Mouse (Mus musculus): ENCODE measurements around the gene Srpx.

Gene Srpx

DNA sequence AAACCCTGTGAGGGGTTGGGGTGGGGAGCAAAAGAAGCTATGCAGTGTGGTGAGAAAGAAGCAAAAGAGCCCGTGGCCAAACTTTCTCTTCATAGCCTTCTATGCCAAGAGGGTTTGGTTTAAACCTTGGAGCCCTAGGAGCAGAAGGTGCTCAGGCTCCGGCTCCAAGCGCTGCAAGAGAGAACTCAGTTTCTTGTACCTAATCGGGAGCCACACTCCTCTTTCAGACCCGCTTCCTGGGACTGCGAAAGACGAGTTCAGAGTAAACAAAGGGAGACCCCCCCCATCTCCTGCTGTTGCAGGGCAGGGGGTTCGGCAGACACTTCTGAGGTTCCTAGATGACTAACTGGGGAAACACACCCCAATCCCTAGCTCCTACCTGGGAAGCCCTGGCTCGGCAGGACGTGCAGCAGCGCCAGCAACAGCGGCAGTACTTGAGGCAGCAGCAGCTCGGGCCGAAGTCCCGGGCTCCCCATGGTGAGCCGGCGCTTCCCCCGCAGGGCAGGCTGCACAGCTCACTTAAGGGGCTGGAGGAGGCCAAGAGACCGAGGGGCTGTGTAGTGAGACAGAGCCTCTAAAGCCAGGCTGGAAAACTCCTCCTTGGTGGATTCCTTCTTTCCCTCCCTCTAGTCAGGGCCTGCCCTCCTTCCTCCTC, at the start of gene Srpx:
Gene Srpx, minus strand, starts transcription at position 645 of the 655 bp plus-strand sequence.
- no peak for DNase-seq (ENCODE audit: low spot score)

DNA sequence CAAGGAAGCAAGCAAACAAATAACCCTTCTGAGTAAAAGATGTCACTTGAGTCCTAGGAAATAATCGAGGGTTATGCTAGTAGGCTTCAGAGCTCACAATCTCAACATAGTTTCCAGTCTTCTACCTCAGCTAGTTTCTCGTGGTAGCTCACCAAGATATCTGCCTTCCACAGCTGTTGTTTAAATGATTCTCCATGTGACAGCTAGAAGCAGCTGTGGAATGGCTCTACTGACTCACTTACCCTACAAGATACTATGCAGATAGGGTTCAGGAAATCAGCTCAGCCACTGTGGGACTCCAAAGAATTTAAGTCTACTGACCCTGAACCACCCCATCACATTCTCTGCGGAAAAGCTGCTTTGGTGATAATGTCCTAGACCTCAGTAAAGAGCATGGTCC, 34.9 kb upstream of the Srpx start:
- DNase-seq (ENCODE audit: low spot score), result no peak

DNA sequence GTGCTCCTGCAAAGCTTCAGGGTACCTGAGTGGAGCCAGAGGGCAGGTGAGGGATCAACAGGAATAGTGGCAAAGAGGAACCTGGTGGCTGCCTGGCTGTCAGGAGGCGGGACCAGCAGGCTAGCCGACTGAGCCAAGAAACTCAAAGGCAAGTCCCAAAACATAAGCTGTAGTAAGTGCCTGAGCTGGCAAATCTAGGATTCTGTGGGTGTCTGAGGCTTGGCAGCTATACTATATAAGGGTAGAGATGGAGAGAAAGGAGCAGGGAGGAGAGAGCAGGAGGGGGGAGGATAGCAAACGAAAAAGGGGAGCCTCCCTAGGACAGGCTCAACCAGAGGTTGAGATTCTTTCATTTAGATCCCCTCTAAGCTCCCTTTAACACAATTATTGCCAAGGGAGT, 1.7 kb downstream of the Srpx start:
- DNase-seq (ENCODE audit: low spot score), result no peak

DNA sequence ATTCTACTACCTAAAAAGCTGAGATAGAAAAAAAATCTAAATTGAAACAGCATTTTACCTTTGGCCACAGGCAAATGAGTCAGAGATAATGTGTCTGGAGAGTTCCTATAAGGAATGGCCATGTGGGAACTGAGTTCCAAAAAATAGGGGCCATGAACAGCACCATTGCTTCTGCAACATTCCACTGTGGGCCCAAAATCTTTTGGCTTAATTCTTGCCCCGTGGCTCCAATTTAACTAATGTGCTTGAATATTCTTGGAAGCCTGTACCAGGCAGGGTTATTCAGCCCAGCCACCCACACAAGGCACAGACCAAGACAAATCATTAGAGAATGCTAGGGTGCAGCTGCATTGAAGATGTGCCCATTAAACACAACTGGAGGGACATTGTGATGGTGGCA, 6.8 kb downstream of the Srpx start:
- no peak for DNase-seq (ENCODE audit: low spot score)

DNA sequence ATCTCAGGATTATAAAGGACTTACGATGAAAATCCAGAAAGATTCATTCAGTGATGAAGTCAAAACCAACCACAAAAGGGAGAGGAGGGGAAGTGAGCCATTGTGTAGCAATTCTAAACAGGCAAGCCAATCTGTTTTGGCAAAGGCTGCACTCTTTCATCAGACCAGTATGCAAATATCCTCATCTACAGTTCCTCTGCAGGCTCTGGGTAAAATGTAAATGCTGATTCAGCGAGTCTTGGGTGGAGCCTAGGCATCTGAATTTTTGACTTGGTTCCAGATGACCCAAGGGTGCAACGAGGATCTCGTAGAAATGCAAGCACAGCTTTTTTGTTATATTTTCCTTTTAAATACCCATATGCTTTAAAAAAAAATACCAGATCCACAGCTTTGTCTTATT, 9.0 kb downstream of the Srpx start:
- DNase-seq (ENCODE audit: low spot score), result no peak

DNA sequence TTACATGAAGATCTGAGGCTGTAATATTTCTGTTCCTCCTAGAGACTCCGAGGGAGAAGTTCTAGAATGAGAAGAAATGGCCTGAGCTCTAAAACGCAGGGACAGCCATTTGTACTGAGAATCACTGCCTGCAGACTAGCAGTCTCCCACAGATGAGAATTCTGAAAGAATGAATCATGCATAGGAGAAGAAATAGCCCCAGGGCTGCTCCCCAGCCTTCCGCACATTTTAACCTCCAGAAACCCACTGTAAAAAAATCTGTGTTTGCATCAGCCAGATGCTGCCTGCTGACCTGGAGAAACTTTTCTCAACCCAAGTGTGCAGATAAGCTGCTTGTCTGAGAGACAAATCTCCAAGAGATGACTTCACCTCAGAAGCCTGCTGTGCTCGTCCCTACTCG, 12.0 kb downstream of the Srpx start:
- no peak for DNase-seq (ENCODE audit: low spot score)

DNA sequence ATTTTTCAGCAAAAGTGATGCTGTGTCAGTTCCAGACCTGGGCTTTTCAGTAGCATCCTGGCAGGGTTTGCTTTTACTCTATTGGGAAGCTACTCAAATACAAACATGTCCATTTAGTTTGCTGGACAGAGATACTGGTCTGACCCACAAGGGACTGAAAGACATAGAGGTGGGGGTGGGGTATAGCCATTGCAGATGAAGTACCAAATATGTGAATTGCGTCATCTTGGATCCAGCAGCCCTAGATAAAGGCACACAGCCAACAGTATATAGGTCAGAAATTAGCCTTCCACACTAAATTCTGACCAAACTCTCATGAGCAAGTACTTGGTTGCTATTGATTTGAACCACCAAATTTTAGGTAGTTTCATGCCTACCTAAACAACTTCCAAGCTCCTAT, 14.8 kb downstream of the Srpx start:
- no peak for DNase-seq (ENCODE audit: low spot score)

DNA sequence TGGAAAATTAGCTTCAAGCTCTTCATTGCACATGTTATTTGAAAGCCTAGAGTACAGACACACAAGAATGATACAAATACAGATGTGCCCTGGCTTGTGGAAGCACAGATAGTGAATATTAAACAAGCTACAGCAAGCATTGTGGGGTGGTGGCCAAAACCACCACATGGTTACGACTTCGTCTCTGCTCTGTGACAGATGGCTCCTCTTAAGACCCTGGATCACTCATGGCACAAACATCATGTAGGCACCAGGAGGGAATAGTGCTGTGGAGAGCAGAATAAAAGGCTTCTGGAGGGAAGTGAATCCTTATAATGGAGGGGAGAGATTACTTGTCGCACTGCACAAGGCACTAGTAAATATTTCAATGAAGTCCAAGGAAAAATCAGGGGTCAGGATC, 21.7 kb downstream of the Srpx start:
- DNase-seq (ENCODE audit: low spot score), result no peak

DNA sequence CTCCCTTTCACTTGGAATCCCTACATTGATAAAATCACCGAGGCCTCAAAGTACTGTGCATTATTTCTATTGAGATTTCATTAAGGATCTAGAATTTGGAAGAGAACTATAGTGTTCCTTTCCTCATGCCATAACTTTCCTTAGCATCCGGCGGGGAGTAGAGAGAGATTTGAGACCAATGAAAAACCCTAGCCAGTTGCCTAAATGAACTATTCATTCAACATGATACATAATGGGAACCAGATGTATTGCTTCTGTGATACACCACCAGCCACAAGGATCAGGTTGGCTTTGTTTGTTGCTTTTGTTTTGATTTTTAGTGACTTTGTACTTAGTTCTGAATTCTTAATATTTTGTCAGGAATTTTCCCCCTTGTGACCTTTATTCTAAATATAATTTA, 37.1 kb downstream of the Srpx start:
- DNase-seq (ENCODE audit: low spot score), result no peak

DNA sequence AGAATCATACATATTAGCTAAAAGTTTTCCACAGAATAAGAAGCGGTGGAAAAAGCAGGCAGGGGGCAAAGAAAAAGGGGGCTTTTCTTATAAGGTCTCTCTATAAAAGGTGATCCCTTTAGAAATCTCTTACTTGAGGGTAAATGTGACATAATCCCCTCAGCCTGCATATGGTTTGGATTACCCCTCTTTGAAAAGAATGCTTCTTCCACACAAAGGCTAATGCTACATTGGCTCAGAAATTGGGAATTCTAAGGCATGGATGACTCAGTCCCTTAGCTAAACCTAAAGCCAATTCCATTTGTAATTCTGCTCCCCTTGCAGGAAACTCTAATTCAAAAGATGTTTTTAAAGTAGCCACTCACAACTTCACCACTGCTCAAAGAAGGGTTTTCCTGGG, 37.5 kb downstream of the Srpx start:
- no peak for DNase-seq (ENCODE audit: low spot score)

DNA sequence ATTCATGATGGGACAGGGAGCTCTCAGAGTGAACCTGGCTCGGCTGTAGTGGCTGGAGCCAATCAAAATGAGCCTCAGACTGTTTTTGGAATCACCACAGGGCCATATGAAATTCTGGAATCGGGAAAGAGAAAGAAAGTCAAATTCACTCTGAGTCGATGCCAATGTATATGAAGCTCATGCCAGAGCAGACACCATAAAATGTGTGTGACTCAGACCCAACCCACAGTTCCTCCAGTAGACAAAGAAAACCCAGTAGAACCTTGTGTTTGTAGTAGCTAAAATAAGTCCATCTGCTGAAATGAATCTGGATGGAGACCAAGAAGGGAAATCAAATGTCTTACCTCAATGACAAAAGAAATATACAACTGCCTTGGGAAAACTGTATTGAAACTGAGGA, 43.5 kb downstream of the Srpx start:
- DNase-seq (ENCODE audit: low spot score), result no peak

DNA sequence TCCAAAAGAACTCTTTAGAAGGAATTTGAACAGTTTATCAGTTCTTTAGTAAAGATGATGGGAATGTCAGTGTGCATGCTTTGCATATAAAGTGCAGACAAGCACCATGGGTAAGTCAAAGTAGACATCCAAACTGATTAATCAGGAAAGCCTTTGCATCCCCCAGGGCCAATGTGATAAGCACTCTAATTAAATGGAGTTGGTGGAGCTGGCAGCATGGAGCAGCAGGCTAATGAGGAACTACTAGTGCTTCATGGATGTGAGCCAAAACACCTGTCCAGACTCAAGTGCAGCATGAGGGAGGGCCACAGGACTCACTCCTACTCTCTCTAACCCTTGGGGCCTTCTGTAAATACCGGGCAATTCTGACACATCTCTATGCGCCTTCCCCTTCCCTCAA, 46.0 kb downstream of the Srpx start:
- DNase-seq (ENCODE audit: low spot score), result no peak

DNA sequence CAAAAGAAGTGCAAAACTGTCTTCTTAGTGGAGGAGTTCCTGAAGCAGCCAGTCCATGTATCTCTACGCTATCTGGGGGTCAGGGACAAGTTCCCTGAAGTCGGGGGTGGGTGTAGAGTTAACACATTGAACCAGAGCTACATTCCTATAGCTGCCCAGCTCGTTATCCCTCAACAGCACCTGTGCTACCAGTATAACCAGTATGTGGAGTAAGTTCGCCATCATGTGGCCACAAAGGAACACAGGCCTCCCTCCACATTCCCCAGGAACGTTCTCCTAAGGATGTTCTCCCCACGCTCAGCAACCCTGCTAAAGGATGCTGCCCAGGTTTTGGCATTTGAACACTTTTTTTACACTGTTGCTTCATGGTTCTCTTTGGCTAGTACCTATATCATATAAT, 46.8 kb downstream of the Srpx start:
- no peak for DNase-seq (ENCODE audit: low spot score)

DNA sequence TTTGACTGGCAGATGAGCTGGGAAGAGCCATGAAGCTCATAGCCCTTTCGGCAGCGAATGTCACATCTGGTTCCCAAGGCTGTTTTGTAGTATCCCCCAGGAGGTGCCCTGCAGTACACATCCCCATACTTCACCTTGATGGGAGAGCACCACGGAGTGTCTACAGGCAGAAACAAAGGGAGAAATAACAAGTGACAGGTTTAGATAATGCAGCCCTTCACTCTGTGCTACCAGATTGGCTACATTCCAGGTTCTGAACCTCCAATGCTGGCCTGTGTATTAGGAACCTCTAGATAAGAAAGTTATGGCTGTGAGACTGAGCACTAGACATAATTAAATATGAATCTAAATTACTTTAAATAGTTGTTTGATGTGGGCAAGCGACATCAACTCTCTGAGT, 48.1 kb downstream of the Srpx start:
- DNase-seq (ENCODE audit: low spot score), result no peak

DNA sequence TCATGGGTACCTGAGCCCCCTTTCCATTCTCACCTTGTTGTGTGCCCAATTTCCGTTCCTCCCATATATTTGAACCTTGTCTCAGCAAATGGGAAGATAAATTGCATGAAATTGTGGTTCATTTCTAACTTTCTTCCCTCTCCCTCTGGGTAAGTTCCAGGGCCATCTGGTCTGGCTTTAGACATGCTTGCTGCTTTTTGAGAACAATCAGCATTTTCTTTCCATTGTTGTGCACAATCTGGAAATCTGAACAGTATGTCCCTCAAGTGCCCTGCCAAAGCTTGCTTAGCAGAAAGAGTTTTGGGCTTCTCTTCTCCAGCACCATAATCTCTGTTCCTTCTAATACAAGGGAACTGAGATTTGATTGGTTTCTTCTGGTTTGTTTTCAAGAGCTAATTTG, 53.7 kb downstream of the Srpx start:
- no peak for DNase-seq (ENCODE audit: low spot score)

DNA sequence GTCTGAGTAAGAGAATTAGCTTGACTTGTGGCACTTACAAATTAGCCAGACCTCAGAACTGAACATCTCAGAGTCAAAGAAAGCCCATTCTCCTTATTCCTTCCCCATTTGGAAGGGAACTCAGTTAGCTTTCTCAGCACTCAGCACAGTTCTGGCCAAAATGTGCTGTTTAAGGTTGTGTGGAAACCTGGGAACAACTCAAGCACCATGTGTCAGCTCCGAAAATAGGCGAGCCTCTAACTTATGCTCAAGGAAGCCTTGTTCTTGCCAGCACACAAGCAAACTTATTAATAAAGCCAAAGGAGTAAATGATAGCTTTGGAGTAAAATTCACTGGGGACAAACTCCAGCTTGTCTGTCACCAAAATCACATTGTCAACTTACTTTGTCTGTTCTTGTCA, 54.1 kb downstream of the Srpx start:
- DNase-seq (ENCODE audit: low spot score), result no peak

DNA sequence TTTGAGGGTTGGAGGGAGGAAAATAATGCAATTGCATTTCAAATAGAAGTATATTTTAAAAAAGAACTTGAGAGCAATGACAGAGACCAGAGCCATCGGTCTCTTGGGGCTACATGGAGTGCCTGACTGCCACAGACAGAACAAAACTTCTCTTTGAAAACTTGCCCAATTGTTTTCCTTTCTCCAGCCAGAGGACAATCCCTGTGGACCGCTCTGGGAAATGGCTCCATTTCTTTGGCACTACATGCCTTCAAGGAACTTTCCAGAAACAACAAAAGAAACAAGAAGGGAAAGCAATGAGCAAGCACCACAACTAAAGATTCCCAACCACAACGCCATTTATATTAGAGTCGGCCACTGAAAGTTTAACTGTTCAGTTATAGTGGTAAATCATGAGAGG, 55.3 kb downstream of the Srpx start:
- no peak for DNase-seq (ENCODE audit: low spot score)

DNA sequence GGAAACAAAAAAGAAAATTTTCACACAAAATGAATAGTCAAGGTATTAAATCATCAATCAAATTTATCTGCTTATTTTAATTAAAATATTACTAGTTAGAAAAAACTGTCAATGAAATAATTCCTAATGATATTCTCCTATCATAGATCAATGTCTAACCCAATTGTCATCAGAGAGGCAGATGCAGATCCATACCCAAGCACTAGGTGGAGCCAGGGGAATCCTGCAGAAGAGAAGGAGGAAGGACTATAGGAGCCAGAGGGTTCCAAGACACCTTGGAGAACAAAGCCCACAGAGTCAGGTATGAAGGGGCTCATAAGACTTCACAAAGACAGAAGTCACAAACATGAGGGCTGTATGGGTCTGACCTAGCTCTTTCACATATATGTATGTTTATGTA, 82.8 kb downstream of the Srpx start:
- DNase-seq (ENCODE audit: low spot score), result no peak

DNA sequence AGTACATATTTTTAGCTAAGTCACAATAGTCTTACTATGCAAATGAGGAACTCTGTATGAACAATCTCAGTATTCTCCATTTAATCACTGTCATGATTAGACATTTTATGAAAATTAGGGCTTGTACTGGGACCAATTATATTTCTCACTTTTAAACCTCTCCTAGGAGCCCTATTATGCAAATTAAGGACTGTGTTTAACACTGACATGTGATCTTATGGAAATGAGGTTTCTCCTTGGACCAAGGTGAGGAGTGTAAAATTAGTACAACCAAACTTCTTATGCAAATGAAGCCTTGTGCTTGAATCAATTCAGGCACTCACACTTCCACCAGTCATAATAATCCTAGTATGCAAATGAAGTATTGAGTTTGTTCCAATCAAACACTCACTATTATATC, 107.3 kb downstream of the Srpx start:
- no peak for DNase-seq (ENCODE audit: low spot score)

DNA sequence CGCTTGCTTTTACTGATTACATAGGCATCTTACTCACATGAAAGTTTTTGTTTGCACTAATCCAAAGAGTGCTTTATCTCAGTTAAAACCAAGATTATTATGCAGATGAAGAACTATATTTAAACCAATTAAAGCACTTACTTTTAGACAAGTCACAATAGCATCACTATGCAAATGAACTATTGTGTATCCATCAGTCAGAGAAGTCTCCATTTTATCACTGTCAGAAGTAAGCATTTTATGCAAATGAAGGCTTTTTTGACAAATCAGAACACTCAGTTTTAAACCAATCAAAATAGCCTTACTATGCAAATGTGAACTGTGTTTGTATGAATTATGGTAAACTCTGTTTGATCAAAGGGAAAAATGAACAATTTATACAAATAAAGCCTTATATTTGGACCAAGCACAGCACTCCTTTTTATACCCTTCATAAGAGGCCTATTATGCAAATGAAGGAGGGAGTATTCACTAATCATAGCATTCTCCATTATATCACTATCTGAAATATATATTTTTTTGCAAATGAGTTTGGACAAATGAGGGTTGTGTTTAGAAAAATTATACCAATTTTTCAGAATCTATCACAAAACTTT, 109.7 kb downstream of the Srpx start:
- no peak for DNase-seq (ENCODE audit: low spot score)

DNA sequence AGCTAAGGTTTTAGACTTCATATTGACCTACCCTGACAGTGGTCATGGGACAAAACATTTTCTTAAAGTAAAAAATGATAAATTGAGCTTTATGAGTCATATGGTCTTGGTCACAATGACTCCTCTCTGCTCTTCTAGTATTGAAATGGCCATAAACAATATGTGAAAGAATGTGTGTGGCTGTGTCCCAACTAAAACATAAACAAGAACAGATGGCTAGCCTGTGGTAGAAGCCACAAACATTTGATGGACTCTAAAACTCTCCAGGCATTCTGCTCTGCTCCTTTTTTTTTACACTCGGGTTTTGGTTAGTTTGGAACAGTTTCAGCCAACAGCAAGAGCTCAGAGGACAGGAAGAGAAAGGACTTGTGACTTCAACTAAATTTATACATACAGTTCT, 111.6 kb downstream of the Srpx start:
- no peak for DNase-seq (ENCODE audit: low spot score)

DNA sequence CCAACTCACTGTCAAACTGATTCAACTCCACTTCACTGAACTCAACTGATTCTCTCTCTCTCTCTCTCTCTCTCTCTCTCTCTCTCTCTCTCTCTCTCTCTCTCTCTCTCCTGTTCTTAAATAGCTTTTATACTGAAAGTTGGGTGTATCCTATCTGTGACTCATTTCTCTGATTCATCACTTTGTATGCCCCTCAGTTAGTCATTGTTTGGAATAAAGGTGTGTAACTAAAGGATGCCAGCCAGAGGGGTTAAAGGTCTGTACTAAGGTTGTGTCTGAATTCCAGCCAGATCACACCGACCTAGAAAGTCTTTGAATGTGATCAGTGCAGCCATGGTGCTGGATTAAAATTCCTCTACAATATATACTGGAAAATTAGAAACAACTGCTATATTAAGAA, 116.8 kb downstream of the Srpx start:
- no peak for DNase-seq (ENCODE audit: low spot score)
